Mouse (Mus musculus): Measurements from ENCODE around the gene Stat1.
A peak's percentile ranks its signal among the peaks of the same experiment; 100 is the strongest.

The Stat1 gene

GRCm38 (mm10) chr1:52131787-52132377, 12.6 kb downstream of the Stat1 start:
- no peak for DNase-seq (ENCODE audit: low spot score)

- no peak for DNase-seq (ENCODE audit: low spot score)
Observed at GRCm38 (mm10) chr1:52133254-52133653, 14.0 kb downstream of the Stat1 start.

- DNase-seq (ENCODE audit: low spot score): no peak
Observed at GRCm38 (mm10) chr1:52137292-52137691, 18.1 kb downstream of the Stat1 start.

- DNase-seq (ENCODE audit: low spot score): no peak
Observed at GRCm38 (mm10) chr1:52140534-52140933, 21.3 kb downstream of the Stat1 start.

GRCm38 (mm10) chr1:52141482-52141881, 22.2 kb downstream of the Stat1 start:
- DNase-seq (ENCODE audit: low spot score): no peak

- no peak for DNase-seq (ENCODE audit: low spot score)
Observed at GRCm38 (mm10) chr1:52142117-52142516, 22.9 kb downstream of the Stat1 start.

GRCm38 (mm10) chr1:52143191-52143590, 24.0 kb downstream of the Stat1 start:
- DNase-seq (ENCODE audit: low spot score): no peak

- DNase-seq (ENCODE audit: low spot score): no peak
Observed at GRCm38 (mm10) chr1:52143596-52144156, 24.4 kb downstream of the Stat1 start.

- DNase-seq (ENCODE audit: low spot score): no peak
Observed at GRCm38 (mm10) chr1:52144907-52145306, 25.7 kb downstream of the Stat1 start.

- peak; percentile 88 for DNase-seq (ENCODE audit: low spot score)
Observed at GRCm38 (mm10) chr1:52146214-52146970, 27.2 kb downstream of the Stat1 start.

- DNase-seq (ENCODE audit: low spot score): no peak
Observed at GRCm38 (mm10) chr1:52147431-52147830, 28.2 kb downstream of the Stat1 start.

GRCm38 (mm10) chr1:52148178-52148577, 28.9 kb downstream of the Stat1 start:
- DNase-seq (ENCODE audit: low spot score): no peak

- no peak for DNase-seq (ENCODE audit: low spot score)
Observed at GRCm38 (mm10) chr1:52148696-52149095, 29.5 kb downstream of the Stat1 start.

- peak; percentile 58 for DNase-seq (ENCODE audit: low spot score)
Observed at GRCm38 (mm10) chr1:52149934-52150346, 30.7 kb downstream of the Stat1 start.

GRCm38 (mm10) chr1:52150676-52151075, 31.4 kb downstream of the Stat1 start:
- no peak for DNase-seq (ENCODE audit: low spot score)

- DNase-seq (ENCODE audit: low spot score): no peak
Observed at GRCm38 (mm10) chr1:52151166-52151565, 31.9 kb downstream of the Stat1 start.

GRCm38 (mm10) chr1:52152369-52152768, 33.1 kb downstream of the Stat1 start:
- DNase-seq (ENCODE audit: low spot score): no peak

- DNase-seq (ENCODE audit: low spot score): no peak
Observed at GRCm38 (mm10) chr1:52152936-52153335, 33.7 kb downstream of the Stat1 start.

GRCm38 (mm10) chr1:52154890-52155289, 35.6 kb downstream of the Stat1 start:
- DNase-seq (ENCODE audit: low spot score): no peak

- DNase-seq (ENCODE audit: low spot score): no peak
Observed at GRCm38 (mm10) chr1:52156351-52156750, 37.1 kb downstream of the Stat1 start.

GRCm38 (mm10) chr1:52158040-52158439, 38.8 kb downstream of the Stat1 start:
- DNase-seq (ENCODE audit: low spot score): no peak

- no peak for DNase-seq (ENCODE audit: low spot score)
Observed at GRCm38 (mm10) chr1:52158490-52159381, 39.5 kb downstream of the Stat1 start.

Measured in embryo, embryonic 10 days (tissue).